Mouse (Mus musculus): ENCODE data around the gene Mkrn2. TPM values are rescaled to one million over a fixed set of nuclear protein-coding genes. Genes with fewer than 3 reads are reported as not detected.

The Mkrn2 gene
- polyA plus RNA-seq (2012; rRNA removed) = 45.7 and 56.0 TPM in 2 replicates

DNA sequence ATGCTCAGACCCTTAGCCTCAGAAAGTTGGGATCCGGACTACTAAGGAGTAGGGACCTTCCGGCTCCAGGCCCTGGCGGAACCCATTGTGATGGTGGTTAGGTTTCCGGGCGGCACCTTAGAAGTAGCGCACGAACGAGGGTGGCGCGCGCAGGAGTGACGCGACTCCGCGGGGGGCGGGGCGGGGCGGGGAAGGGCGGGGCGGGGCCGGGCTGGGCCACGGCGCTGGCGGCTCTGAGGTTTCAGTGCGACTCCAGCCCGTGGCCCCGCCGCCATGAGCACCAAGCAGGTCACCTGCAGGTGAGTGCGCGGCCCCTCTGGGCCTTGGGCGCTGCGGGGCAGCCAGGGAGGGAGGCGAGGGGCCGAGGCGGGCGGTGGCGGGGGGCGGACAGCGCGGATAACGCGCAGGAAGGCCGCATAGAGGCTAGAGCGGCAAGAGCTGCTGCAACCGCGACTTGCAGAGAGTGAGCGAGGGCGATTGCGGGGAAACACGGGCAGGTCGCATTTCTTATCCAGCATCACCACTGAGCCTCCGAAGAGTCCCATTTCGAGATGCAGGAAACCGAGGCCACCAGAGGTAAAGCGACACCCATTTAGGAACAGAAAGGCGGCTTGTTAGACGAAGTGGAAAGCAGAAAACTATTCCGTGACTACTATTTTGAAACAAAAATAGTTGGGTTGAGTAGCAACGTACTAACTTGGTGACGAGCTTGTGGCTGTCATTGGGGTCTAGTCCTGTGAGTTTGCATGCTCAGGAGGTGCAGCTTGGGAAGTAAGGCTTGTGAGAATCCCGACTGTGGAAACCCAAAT lies at the start of gene Mkrn2:
Mkrn2 (plus strand) TSS at position 188 of the 809 bp plus-strand sequence.

DNA sequence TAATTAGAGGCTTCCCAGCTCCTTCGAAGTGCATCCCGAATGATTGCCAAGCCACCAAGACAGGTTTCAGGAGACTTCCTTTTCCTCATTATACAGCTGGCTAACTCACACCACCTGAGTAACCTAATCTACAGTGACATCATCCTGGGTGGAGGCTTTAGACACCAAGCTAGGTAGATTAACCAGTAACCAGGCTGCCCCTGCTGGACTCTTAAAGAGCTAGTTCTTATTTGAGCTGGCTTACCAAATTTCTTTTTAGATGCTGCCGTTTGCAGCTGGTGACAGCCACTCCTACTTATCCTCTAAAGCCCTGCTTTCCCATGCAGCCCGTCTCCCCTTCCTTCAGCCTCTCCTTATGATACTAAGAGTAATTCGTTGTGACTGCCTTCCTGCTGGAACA lies 9.2 kb upstream of the Mkrn2 start, which contains the start of gene Mkrn2os:
Mkrn2os (minus strand) TSS at position 119 of the 400 bp plus-strand sequence.

Other genes with a start within 250 kb of the Mkrn2 start
- gene Pparg, start 241.0 kb upstream of the Mkrn2 start, polyA plus RNA-seq (2012; rRNA removed) = 16.5 and 18.1 TPM in 2 replicates
- gene Tsen2, start 57.2 kb upstream of the Mkrn2 start, polyA plus RNA-seq (2012; rRNA removed) = 0.96 and 1.9 TPM in 2 replicates
- gene Mkrn2os, start 9.3 kb upstream of the Mkrn2 start, polyA plus RNA-seq (2012; rRNA removed) = 17.3 and 18.1 TPM in 2 replicates
- 113 and 124 TPM in 2 replicates for gene Raf1, start 74.7 kb downstream of the Mkrn2 start, polyA plus RNA-seq (2012; rRNA removed)
- 21.0 and 36.1 TPM in 2 replicates for gene Tmem40, start 160.5 kb downstream of the Mkrn2 start, polyA plus RNA-seq (2012; rRNA removed)
- 2.2 and 2.4 TPM in 2 replicates for gene Cand2, start 172.6 kb downstream of the Mkrn2 start, polyA plus RNA-seq (2012; rRNA removed)
- gene Rpl32, start 206.8 kb downstream of the Mkrn2 start, polyA plus RNA-seq (2012; rRNA removed) = 68.1 and 71.4 TPM in 2 replicates
- 0.08 and 0.14 TPM in 2 replicates for gene Efcab12, start 236.5 kb downstream of the Mkrn2 start, polyA plus RNA-seq (2012; rRNA removed)

Measured in stomach, adult 2 months (tissue).